Mouse (Mus musculus): ENCODE data around the gene Gnao1. TPM values are rescaled to one million over a fixed set of nuclear protein-coding genes. Genes with fewer than 3 reads are reported as not detected.

Gnao1 gene
- total RNA-seq, 2 experiments from 2014 or later = 26.6 to 27.0 TPM

DNA sequence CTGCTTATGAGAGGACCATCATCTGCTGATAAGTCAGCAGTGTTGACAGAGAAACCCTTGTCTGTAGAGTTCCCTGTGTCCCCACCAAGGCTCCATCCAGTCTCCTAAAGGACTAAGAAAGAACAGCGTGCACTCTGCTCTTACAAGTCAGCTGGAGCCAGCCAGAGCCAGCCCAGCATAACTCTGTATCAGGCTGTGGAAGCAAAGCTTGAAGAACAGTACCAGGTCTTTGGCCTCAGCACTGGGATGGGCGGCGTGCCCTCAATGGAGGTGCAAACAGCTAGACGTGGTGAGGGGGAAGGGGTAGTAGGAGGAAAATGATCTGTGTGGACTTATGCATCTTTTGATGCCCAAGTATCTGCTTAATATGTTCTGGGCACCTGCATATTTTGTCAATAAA, 32.8 kb downstream of the Gnao1 start:
- no peak for DNase-seq
- intact Hi-C loops (cut with DNase I) = no loop called here

DNA sequence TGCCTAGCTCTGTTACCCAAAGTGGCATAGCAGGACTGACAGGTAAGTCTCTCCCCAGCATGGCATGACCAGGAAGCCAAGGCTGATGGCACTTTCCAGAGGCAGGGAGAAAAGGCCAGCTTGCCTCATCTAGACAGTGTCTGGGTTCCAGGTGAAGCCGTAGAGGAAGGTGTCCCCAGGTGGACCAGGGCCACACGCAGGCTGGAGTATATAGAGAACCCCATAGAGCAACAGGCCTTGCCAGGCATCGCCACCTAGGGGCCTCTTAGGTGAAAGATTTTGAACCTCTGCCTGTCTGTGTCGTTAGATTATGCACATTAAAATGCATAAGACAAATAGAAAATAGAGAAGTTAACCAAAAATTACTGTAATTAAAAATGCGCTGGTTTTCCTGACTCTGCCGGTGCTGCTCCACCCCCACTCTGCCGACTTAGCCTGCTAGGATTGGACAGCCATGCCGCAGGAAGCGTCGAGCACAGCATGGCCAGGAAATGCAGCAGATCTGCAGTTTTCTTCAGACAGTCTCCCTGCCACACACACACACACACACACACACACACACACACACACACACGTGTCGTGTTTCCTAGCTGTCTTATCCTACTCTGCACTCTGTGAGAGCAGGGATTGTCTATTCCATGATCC, 34.2 kb downstream of the Gnao1 start:
- intact Hi-C loops (cut with DNase I) = no loop called here
- DNase-seq = no peak

GRCm38 (mm10) chr8:93845186-93845585, 35.4 kb downstream of the Gnao1 start:
- intact Hi-C loops (cut with DNase I) = no loop called here
- DNase-seq = no peak

GRCm38 (mm10) chr8:93852087-93852645, 42.4 kb downstream of the Gnao1 start:
- intact Hi-C loops (cut with DNase I) = no loop called here
- DNase-seq = no peak

GRCm38 (mm10) chr8:93852851-93853461, 43.2 kb downstream of the Gnao1 start:
- no peak for DNase-seq
- intact Hi-C loops (cut with DNase I) = no loop called here

DNA sequence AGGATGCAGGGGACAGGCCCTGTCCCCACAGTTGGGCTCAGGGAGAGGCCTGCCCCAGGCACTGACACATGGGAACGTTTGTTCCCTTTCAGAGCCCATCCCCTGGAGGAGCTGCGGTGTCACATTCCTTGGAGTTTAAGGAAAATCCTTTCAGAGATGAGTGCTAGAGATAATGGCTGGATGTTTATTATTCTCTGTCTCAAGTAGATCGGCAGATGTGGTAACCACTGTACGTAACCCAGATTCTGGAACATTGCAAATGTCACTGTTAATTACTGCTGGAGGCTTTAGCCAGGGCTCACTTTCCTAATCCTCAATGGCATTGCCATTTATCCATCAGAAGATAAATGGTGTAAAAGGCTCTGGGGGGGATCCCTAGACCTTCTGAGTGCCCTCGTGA, 44.9 kb downstream of the Gnao1 start:
- intact Hi-C loops (cut with DNase I) = no loop called here
- no peak for DNase-seq

GRCm38 (mm10) chr8:93855272-93855671, 45.5 kb downstream of the Gnao1 start:
- no peak for DNase-seq
- intact Hi-C loops (cut with DNase I) = no loop called here

DNA sequence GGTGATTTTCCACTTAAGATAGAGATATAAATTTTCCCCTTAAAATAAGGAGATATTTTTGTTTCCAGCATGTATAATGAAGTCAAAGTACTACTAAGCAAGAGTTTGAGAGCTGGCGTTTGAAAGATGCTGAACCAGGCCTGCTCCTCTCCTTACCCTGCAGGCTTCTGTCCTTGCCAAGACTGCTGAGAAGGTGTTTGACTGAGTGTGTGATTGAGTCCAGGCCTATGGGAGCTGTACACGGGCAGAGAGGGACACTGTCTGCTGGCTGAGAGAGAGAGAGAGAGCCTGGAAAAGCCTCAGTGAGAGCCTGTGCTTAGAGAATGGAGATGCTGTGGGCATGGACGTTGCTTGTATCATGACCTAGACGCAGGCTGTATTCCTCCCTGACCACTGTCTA, 47.4 kb downstream of the Gnao1 start:
- intact Hi-C loops (cut with DNase I) = no loop called here
- no peak for DNase-seq

DNA sequence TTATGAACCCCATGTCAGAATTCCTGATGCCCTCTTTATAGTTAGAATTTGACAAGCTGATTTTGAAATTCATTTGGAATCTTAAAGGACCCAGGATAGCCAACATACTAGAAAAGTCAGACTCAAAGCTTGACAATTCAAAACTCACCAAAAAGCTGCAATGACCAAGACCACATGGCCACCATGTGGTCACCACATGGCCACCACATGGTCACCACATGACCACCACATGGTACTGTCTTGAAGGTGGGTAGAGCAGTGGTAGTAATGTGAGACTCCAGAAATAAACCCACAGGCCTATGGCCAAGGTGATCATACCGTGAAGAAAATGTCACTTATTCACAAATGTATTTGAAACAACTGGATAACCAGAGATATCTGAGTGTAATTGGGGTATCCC, 48.5 kb downstream of the Gnao1 start:
- no peak for DNase-seq
- intact Hi-C loops (cut with DNase I) = no loop called here

- intact Hi-C loops (cut with DNase I) = no loop called here
- no peak for DNase-seq
These were observed 50.3 kb downstream of the Gnao1 start for GRCm38 (mm10) chr8:93860020-93860419.

- intact Hi-C loops (cut with DNase I) = no loop called here
These were observed 54.3 kb downstream of the Gnao1 start for GRCm38 (mm10) chr8:93864064-93864463.

GRCm38 (mm10) chr8:93866271-93866670, 56.5 kb downstream of the Gnao1 start:
- intact Hi-C loops (cut with DNase I) = no loop called here
- no peak for DNase-seq

More at GRCm38 (mm10) chr8:93864064-93864463, 54.3 kb downstream of the Gnao1 start:
- no peak for DNase-seq

- peak in 1 of 2 experiments; percentile 26 for DNase-seq
- intact Hi-C loops (cut with DNase I) = no loop called here
These were observed 58.9 kb downstream of the Gnao1 start for GRCm38 (mm10) chr8:93868486-93869221.

DNA sequence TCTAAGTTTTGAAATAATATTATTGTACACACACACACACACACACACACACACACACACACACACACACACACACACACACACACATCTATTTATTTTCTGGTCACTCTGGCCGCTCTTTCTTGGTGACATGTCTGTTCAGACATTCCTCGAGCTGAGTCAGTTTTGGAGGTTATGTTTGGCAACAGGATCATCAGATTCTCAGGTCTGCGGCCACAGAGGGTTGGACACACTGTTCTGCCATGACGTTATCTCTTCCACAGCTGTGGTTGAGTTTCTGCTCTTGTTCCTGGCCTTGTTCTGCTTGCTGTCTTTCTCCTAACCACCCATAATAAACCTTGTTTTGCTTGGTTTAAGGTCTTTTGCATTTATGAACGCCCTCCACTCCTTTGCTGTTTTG, 61.5 kb downstream of the Gnao1 start:
- intact Hi-C loops (cut with DNase I) = no loop called here
- peak; percentile 26 to 43 for DNase-seq

DNA sequence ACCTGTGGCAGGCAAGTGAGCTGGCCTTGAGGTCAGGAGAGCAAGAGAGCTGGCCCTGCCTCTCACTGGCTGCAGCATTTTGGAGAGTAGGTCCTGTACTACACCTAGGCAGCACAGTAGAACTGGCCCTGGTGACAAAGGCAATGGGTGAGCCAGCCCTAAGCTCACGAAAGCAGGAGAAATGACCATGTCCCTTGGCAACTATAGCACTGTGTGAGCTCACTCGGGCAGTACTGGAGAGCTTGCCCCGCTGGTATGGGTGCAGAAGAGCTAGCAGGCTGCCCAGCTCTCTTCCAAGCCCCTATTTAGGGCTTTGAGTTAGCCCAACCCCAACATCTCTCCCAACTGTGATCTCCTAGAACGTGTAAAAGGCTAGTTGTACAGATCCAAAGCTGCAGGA, 68.6 kb downstream of the Gnao1 start:
- intact Hi-C loops (cut with DNase I) = no loop called here
- DNase-seq = no peak

- intact Hi-C loops (cut with DNase I) = no loop called here
- no peak for DNase-seq
These were observed 70.2 kb downstream of the Gnao1 start for GRCm38 (mm10) chr8:93879966-93880365.

- DNase-seq = no peak
- intact Hi-C loops (cut with DNase I) = no loop called here
These were observed 71.6 kb downstream of the Gnao1 start for GRCm38 (mm10) chr8:93881381-93881780.

DNA sequence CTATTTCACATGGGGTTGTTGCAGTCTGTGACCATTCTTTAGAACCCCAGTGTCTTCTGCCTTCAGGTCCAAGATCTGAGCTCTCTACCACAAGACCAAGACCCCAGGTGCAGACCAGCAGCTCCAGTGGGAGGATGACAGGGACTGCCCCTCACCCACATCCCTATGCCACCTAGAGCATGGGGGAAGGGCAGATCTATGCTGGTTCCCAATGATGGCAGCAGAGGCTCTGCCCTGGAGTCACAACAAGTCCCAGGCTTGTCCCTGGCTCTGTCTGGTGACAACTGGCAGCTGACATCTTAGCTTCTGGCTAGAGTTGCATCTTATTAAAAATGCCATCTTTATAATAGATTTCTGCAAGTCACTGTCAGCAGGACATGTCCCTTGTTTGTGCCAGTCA, 73.5 kb downstream of the Gnao1 start:
- intact Hi-C loops (cut with DNase I) = no loop called here
- no peak for DNase-seq

GRCm38 (mm10) chr8:93883771-93884170, 74.0 kb downstream of the Gnao1 start:
- DNase-seq = no peak

GRCm38 (mm10) chr8:93884316-93884715, 74.5 kb downstream of the Gnao1 start:
- no peak for DNase-seq

More at GRCm38 (mm10) chr8:93883771-93884170, 74.0 kb downstream of the Gnao1 start:
- intact Hi-C loops (cut with DNase I) = no loop called here

DNA sequence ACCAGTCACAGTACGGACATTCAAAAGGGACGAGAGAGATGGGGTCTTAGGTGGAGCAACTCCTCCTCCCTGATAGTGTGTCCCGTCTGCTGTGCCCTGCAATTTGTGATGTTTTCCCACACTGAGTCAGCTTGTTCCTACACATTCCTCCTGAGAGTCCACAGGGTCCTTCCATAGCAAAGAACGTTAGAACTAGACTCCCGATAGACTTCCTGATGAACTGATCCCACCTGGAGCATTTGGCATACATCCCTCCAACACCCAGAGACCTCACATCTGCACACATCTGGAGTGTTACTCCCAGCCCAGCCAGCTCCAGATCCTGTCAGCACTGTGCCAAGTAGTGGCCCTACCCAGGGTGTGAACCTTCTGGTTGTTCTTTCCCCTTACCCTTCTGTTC, 76.4 kb downstream of the Gnao1 start:
- intact Hi-C loops (cut with DNase I) = no loop called here
- no peak for DNase-seq

More at GRCm38 (mm10) chr8:93884316-93884715, 74.5 kb downstream of the Gnao1 start:
- intact Hi-C loops (cut with DNase I) = no loop called here

All from heart, postnatal 36 days (tissue).